Mouse (Mus musculus) heart, postnatal 36 days (tissue): ENCODE data around the gene Armh3. TPM values are rescaled to one million over a fixed set of nuclear protein-coding genes. Genes with fewer than 3 reads are reported as not detected.
"Not testable (repeated sequence)": the region's sequence is repeated elsewhere in the genome, so short reads cannot be mapped to it uniquely, and the experiment has no call there.

Experiments
- DNase-seq, 2 experiments: peaks; one replicate each; pipeline ENCODE4 v3.0.0; 2021 to 2022
- intact Hi-C: fragments of 180-260 bp; cut with DNase I; formaldehyde crosslinking; loops from one replicate; pipeline ENCODE4 v1.15.1; 2025
- total RNA-seq, 2 experiments: library from RNA; stranded (reverse); gene quantifications; 2 replicates each; pipeline ENCODE4 v1.2.3; 2021

The Armh3 gene
- total RNA-seq, 2 experiments from 2014 or later = 15.5 to 15.8 TPM

- DNase-seq = no peak
- intact Hi-C loops = no loop called here
Measured at GRCm38 (mm10) chr19:45993981-45994737, 4.1 kb downstream of the Armh3 start.

GRCm38 (mm10) chr19:45993441-45993840, 4.8 kb downstream of the Armh3 start:
- intact Hi-C loops, DNase-seq: not testable (repeated sequence)

GRCm38 (mm10) chr19:45991171-45991570, 7.1 kb downstream of the Armh3 start:
- no peak for DNase-seq
- intact Hi-C loops = no loop called here

- DNase-seq = no peak
- intact Hi-C loops = no loop called here
Measured at GRCm38 (mm10) chr19:45988238-45988637, 10.1 kb downstream of the Armh3 start.

GRCm38 (mm10) chr19:45984379-45984778, 13.9 kb downstream of the Armh3 start:
- intact Hi-C loops = no loop called here

GRCm38 (mm10) chr19:45960770-45961169, 37.5 kb downstream of the Armh3 start:
- intact Hi-C loops = no loop called here
- no peak for DNase-seq

More at GRCm38 (mm10) chr19:45984379-45984778, 13.9 kb downstream of the Armh3 start:
- no peak for DNase-seq

GRCm38 (mm10) chr19:45956736-45957135, 41.6 kb downstream of the Armh3 start:
- intact Hi-C loops = no loop called here
- DNase-seq = no peak

GRCm38 (mm10) chr19:45953286-45953685, 45.0 kb downstream of the Armh3 start:
- no peak for DNase-seq
- intact Hi-C loops = loop anchor here (2.0 to 5.0 kb wide), 4 partner anchors 59 to 148 kb away; no protein-coding TSS in a partner anchor

- intact Hi-C loops = no loop called here
Measured at GRCm38 (mm10) chr19:45949236-45949635, 49.1 kb downstream of the Armh3 start.

GRCm38 (mm10) chr19:45947764-45948163, 50.5 kb downstream of the Armh3 start:
- intact Hi-C loops = no loop called here
- no peak for DNase-seq

More at GRCm38 (mm10) chr19:45949236-45949635, 49.1 kb downstream of the Armh3 start:
- DNase-seq = no peak

- intact Hi-C loops = no loop called here
- DNase-seq = no peak
Measured at GRCm38 (mm10) chr19:45947286-45947685, 51.0 kb downstream of the Armh3 start.

- intact Hi-C loops = no loop called here
- DNase-seq = no peak
Measured at GRCm38 (mm10) chr19:45946541-45946940, 51.7 kb downstream of the Armh3 start.

- DNase-seq = no peak
- intact Hi-C loops = no loop called here
Measured at GRCm38 (mm10) chr19:45945986-45946385, 52.3 kb downstream of the Armh3 start.

- DNase-seq = no peak
- intact Hi-C loops = no loop called here
Measured at GRCm38 (mm10) chr19:45943758-45944157, 54.5 kb downstream of the Armh3 start.

- no peak for DNase-seq
- intact Hi-C loops = no loop called here
Measured at GRCm38 (mm10) chr19:45938064-45938463, 60.2 kb downstream of the Armh3 start.

GRCm38 (mm10) chr19:45937530-45937929, 60.8 kb downstream of the Armh3 start:
- intact Hi-C loops = no loop called here
- DNase-seq = no peak

GRCm38 (mm10) chr19:45927236-45927635, 71.1 kb downstream of the Armh3 start:
- DNase-seq = no peak
- intact Hi-C loops = no loop called here

GRCm38 (mm10) chr19:45926342-45926741, 71.9 kb downstream of the Armh3 start:
- DNase-seq = no peak
- intact Hi-C loops = no loop called here

GRCm38 (mm10) chr19:45920299-45921090, 77.8 kb downstream of the Armh3 start:
- intact Hi-C loops = no loop called here
- no peak for DNase-seq

- DNase-seq = no peak
- intact Hi-C loops = no loop called here
Measured at GRCm38 (mm10) chr19:45918406-45918805, 79.9 kb downstream of the Armh3 start.

- no peak for DNase-seq
- intact Hi-C loops = no loop called here
Measured at GRCm38 (mm10) chr19:45917856-45918255, 80.4 kb downstream of the Armh3 start.

GRCm38 (mm10) chr19:45916461-45916860, 81.8 kb downstream of the Armh3 start:
- intact Hi-C loops = no loop called here
- no peak for DNase-seq
